Mouse (Mus musculus): ENCODE data around the gene Supt6.

GRCm38 (mm10) chr11:78164604-78164923 lies 81.2 kb downstream of the Supt6 start:
- TF ChIP-seq CTCF (IDR thresholded peaks at IDR 0.05; ENCODE audit: low read depth, low read length) (no peak), POLR2A (IDR thresholded peaks at IDR 0.05; ENCODE audit: insufficient read depth, low read length) (no peak)

Measured in ES-Bruce4 (cell line).